Mouse (Mus musculus) heart, postnatal 0 days (tissue): Measurements from ENCODE around the gene Pou2f2.

Source experiments
- CTCF ChIP-seq: IDR thresholded peaks from 2 replicates; pipeline ENCODE4 v1.5.1; 2016; ENCODE audit warnings: antibody characterized with exemption, control low read depth, low read depth
- EP300 ChIP-seq: IDR thresholded peaks from 2 replicates; pipeline ENCODE4 v1.6.1; 2016; ENCODE audit warnings: antibody characterized with exemption, low read depth

DNA sequence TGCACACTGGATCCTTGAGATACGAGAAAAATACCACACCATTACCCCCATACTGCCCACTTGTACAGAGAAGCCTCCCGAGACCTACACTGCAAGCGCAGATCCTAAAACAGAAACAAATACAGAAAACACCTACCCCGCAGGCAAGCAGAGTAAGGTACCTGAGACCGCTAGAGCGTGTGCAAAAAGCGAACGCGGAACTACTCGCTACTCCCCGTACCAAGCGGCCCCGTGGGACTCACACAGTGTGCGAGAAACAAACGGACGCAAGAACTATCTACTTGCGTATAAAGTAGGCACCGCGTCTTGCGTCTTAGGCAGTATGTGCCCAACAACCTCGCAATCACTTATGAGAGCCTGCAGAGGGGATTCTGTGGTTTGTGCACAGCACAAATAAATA lies 2.3 kb upstream of the Pou2f2 start:
- no peak for TF ChIP-seq CTCF
- no peak for TF ChIP-seq EP300
